Mouse (Mus musculus) cerebellum, adult 2 months (tissue): ENCODE measurements around the gene Gm3676.
"Not testable (repeated sequence)": the region's sequence is repeated elsewhere in the genome, so short reads cannot be mapped to it uniquely, and the experiment has no call there.

Source experiments
- CTCF ChIP-seq: fragments of 200-500 bp; IDR thresholded peaks from 2 replicates; pipeline ENCODE4 v1.5.1; 2011; ENCODE audit warnings: low read depth, mild to moderate bottlenecking, control low read depth, low read length, moderate library complexity, borderline replicate concordance; ENCODE audit not compliant: insufficient read depth
- POLR2A ChIP-seq: fragments of 200-500 bp; IDR thresholded peaks from 2 replicates; pipeline ENCODE4 v1.6.1; 2011; ENCODE audit warnings: low read length, control low read depth, borderline replicate concordance; ENCODE audit not compliant: insufficient read depth

DNA sequence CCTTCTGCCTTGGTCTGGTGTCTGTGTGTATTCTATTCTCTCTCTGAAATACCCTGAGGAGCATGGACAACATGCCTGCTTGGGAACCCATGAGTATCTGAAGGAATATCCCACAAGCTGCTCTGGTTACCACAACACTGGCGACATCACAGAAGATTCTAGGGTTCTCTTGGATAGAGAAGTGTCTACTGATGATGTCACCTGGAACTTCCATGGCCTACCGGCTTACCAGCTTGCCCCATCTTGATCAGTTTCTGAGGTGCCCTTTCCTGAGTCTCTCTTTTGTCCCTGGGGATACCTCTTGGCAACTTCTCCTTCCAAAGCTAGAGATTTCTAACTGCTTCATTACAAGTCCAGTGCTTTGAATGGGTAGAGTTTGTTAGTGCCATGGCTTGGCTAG lies 21.8 kb downstream of the Gm3676 start, which contains the start of gene Gm3072:
- not testable (repeated sequence) for TF ChIP-seq POLR2A, CTCF
